In the genomic region with DNA sequence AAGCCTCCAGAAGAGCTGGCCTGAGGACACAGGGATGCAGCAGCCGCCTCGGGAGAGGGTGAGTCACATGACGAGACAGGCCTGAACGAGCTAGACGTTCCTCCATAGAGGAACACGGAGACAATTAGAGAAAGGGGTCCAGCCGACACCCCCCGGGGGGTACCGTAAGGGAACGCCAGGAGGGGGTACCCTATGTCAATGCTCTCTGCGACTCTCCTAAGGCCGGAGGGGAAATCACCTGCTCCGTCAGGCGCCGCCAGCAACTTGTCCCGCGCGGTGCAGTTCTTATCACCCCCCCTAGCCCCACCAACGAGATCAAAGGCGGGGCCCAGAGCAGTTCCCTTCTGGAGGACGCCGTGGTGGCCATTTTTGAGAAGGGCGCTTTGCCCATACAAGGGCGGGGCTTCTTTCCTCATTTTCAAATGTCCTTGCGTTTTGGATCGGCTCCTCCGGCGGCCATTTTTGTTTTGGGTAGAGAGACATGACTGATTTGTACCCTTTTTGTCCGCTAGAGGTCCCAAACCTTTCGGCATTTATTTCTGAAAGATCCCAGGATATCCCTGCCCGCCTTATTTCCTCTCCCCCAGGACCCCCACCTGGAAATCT, we compare ENCODE assay signal across 8 mouse cellular contexts. TPM values are rescaled to one million over a fixed set of nuclear protein-coding genes. Genes with fewer than 3 reads are reported as not detected.
A peak's percentile ranks its signal among the peaks of the same experiment; 100 is the strongest.
DNase-seq lines count a peak whose midpoint lies in the region; ATAC-seq lines count a peak whose summit lies in the region.

A gene (minus strand): TSS at position 372 of the 606 bp plus-strand sequence.

- under 1% methylated on average over 31 of the region's 31 CpGs for WGBS in lung, embryonic 16.5 days

- DNase-seq in MEL-GATA-1-ER (ENCODE audit: extremely low read depth, low read depth): peak; percentile 98
- DNase-seq in cerebellum, adult 8-10 months: peak; percentile 99
- peak; percentile 96 for DNase-seq in forelimb bud, embryonic 11.5 days (ENCODE audit: low read depth, low spot score)
- DNase-seq in layer of hippocampus, adult 9-10 months (ENCODE audit: low spot score): peak; percentile 98
- peak; percentile 93 for DNase-seq in ovary, postnatal 10 days (ENCODE audit: low spot score)
- peak; percentile 94 to 95 for DNase-seq in thymus, postnatal 10 days (ENCODE audit: low spot score in 2 of 2)

- peak within 1 kb of the TSS; percentile 86 for H3K4me3 ChIP-seq in lung, embryonic 16.5 days (ENCODE audit: low read length)

- H3K9me3 ChIP-seq in lung, embryonic 16.5 days (ENCODE audit: control insufficient read depth, low read length): no peaks in the 10 kb centered on the region

- H3K4me2 ChIP-seq in lung, embryonic 16.5 days (ENCODE audit: low read depth, low read length): peak within 1 kb of the TSS; percentile 73

- H3K9ac ChIP-seq in lung, embryonic 16.5 days (ENCODE audit: low read length): peak within 1 kb of the TSS; percentile 88

- peak within 1 kb of the TSS; percentile 69 for H3K27ac ChIP-seq in lung, embryonic 16.5 days (ENCODE audit: low read length)

- H3K27me3 ChIP-seq in lung, embryonic 16.5 days (ENCODE audit: control insufficient read depth, insufficient read depth, low read depth, low read length): no peaks in the 10 kb centered on the region

- H3K36me3 ChIP-seq in lung, embryonic 16.5 days (ENCODE audit: control insufficient read depth, insufficient read depth, low read length): no peaks in the 10 kb centered on the region

- peaks cover 15% of the 10 kb centered on the region for H3K4me1 ChIP-seq in lung, embryonic 16.5 days (replicated peaks; ENCODE audit: control insufficient read depth, insufficient read depth, low read length)

- peak; percentile 75 to 83 for ATAC-seq in hematopoietic stem cell, adult 5-6 weeks (replicated peaks in 1 of 2; ENCODE audit: insufficient read depth in 1 of 2, low FRiP score in 2 of 2, low TSS enrichment in 1 of 2, low read depth in 1 of 2, poor library complexity in 2 of 2, severe bottlenecking in 2 of 2)
- ATAC-seq in lung, embryonic 16.5 days (ENCODE audit: low read depth): peak; percentile 92

RNA-seq across cellular contexts. Expression of the gene that starts here (rescaled TPM):
- 112 and 129 TPM in 2 replicates for total RNA-seq in hematopoietic stem cell, adult 5-6 weeks (2017)
- polyA plus RNA-seq in lung, embryonic 16.5 days (2015; fragmentation: Nextera tagmentation; extraction: Ambion mirVana): 144 and 153 TPM in 2 replicates

Comparison
In these comparisons a context has a peak if more than half of its experiments do, and no peak if none do; other contexts are left out.
1. Peak in every context shown above with its lines: DNase-seq, ATAC-seq, H3K4me3 ChIP-seq and H3K27ac ChIP-seq.